Mouse (Mus musculus): Measurements from ENCODE around the gene Thada.

GRCm38 (mm10) chr17:84267456-84268074 lies 198.4 kb downstream of the Thada start:
- TF ChIP-seq CTCF (IDR thresholded peaks at IDR 0.05) (no peak), EP300 (IDR thresholded peaks at IDR 0.05) (no peak)
